Comparison of ENCODE assay signal across 9 mouse cellular contexts in genomic region chr13:32660294-32660693, GRCm38 (mm10).
A peak's percentile ranks its signal among the peaks of the same experiment; 100 is the strongest.
DNase-seq lines count a peak whose midpoint lies in the region; ATAC-seq lines count a peak whose summit lies in the region.
"Had no signal": no experiment of that assay in that cellular context is flagged by ENCODE, and none has a peak within 500 bp of the region (broad histone marks: within the 10 kb centered on the region; RNA-seq: fewer than 3 reads in every experiment).

No protein-coding gene starts in this region.

- H3K9ac ChIP-seq in embryonic facial prominence, embryonic 14.5 days (ENCODE audit: low read depth, low read length) = no peak overlapping the region
- no peak overlapping the region for H3K9ac ChIP-seq in hindbrain, embryonic 14.5 days

- no peak; the same call in 1 of the 2 replicates for ATAC-seq in embryonic facial prominence, embryonic 14.5 days (ENCODE audit: low read depth)
- ATAC-seq in hindbrain, embryonic 14.5 days (ENCODE audit: low FRiP score) = no peak
- ATAC-seq: inflammation-experienced regulatory T-cells, adult 6 months had no signal

- H3K4me2 ChIP-seq in embryonic facial prominence, embryonic 14.5 days (ENCODE audit: low read depth, low read length) = no peak overlapping the region
- H3K4me2 ChIP-seq in hindbrain, embryonic 14.5 days (replicated peaks) = no peak overlapping the region

- H3K4me3 ChIP-seq in embryonic facial prominence, embryonic 14.5 days (ENCODE audit: low read depth, low read length) = no peak overlapping the region
- H3K4me3 ChIP-seq in hindbrain, embryonic 14.5 days (replicated peaks; ENCODE audit: low read length) = no peak overlapping the region

- H3K27me3 ChIP-seq in embryonic facial prominence, embryonic 14.5 days (replicated peaks; ENCODE audit: control insufficient read depth, insufficient read depth, low read length) = no peaks in the 10 kb centered on the region
- no peaks in the 10 kb centered on the region for H3K27me3 ChIP-seq in hindbrain, embryonic 14.5 days (ENCODE audit: control insufficient read depth, insufficient read depth, low read length)

- intact Hi-C loops in heart, postnatal 14 days (cut with DNase I) = loop anchor here (5.0 kb wide), 1 partner anchor 868 kb away; no protein-coding TSS in a partner anchor

- H3K9me3 ChIP-seq in embryonic facial prominence, embryonic 14.5 days (ENCODE audit: control insufficient read depth, low read length) = no peaks in the 10 kb centered on the region
- no peaks in the 10 kb centered on the region for H3K9me3 ChIP-seq in hindbrain, embryonic 14.5 days (ENCODE audit: control insufficient read depth, low read length)

- DNase-seq in thymus, postnatal 14 days = peak; percentile 20
- no peak for DNase-seq in thymus, postnatal 10 days (ENCODE audit: low spot score in 2 of 2)
- DNase-seq in embryonic facial prominence, embryonic 14.5 days (ENCODE audit: low spot score) = peak; percentile 53
- DNase-seq in heart, postnatal 14 days = peak; percentile 15 to 19
- DNase-seq in right cerebral cortex, postnatal 10 days (ENCODE audit: low spot score in 2 of 2) = no peak
- no peak for DNase-seq in cerebellum, adult 11 months
- DNase-seq in hindbrain, embryonic 14.5 days (ENCODE audit: low spot score) = no peak
- DNase-seq: spleen, adult 18-20 months had no signal

- 24% methylated on average over 4 of the region's 4 CpGs for WGBS in embryonic facial prominence, embryonic 14.5 days
- 76% methylated on average over 4 of the region's 4 CpGs for WGBS in hindbrain, embryonic 14.5 days

- no peaks in the 10 kb centered on the region for H3K36me3 ChIP-seq in embryonic facial prominence, embryonic 14.5 days (ENCODE audit: control insufficient read depth, insufficient read depth, low read length)
- no peaks in the 10 kb centered on the region for H3K36me3 ChIP-seq in hindbrain, embryonic 14.5 days (replicated peaks; ENCODE audit: control insufficient read depth, insufficient read depth)

- 0 out of 2 replicates have a peak overlapping the region, but pooled peaks have one; percentile 48 for H3K27ac ChIP-seq in embryonic facial prominence, embryonic 14.5 days (replicated peaks; ENCODE audit: low read depth, low read length)
- H3K27ac ChIP-seq in hindbrain, embryonic 14.5 days = no peak overlapping the region

- H3K4me1 ChIP-seq in embryonic facial prominence, embryonic 14.5 days (ENCODE audit: control insufficient read depth, insufficient read depth, low read length) = no peaks in the 10 kb centered on the region
- H3K4me1 ChIP-seq in hindbrain, embryonic 14.5 days (replicated peaks; ENCODE audit: control insufficient read depth, insufficient read depth, low read length) = no peaks in the 10 kb centered on the region

Comparison
In these comparisons a context has a peak if more than half of its experiments do, and no peak if none do; other contexts are left out.
1. DNase-seq: peak in thymus, postnatal 14 days (single experiment), embryonic facial prominence, embryonic 14.5 days (single experiment) and heart, postnatal 14 days (2 of 2); none in thymus, postnatal 10 days (0 of 2), right cerebral cortex, postnatal 10 days (0 of 2), cerebellum, adult 11 months (single experiment) and hindbrain, embryonic 14.5 days (single experiment).